Mouse (Mus musculus) forebrain, embryonic 12.5 days (tissue): ENCODE measurements around the gene Mab21l3. TPM values are rescaled to one million over a fixed set of nuclear protein-coding genes. Genes with fewer than 3 reads are reported as not detected.

Experiments
- ATAC-seq: fragments of 200-750 bp; cut with Nextera tagmentation; 2 replicates; pipeline ENCODE4 v1.8.0; 2017; ENCODE audit warnings: moderate TSS enrichment; ENCODE audit not compliant: low FRiP score
- H3K27ac ChIP-seq: fragments of 300-500 bp; sonication (generic); 2 replicates; pipeline ENCODE4 v1.5.1; 2016; ENCODE audit warnings: mild to moderate bottlenecking
- H3K27me3 ChIP-seq: fragments of 300-500 bp; sonication (generic); 2 replicates; pipeline ENCODE4 v1.6.1; 2016; ENCODE audit warnings: mild to moderate bottlenecking
- H3K36me3 ChIP-seq: fragments of 300-500 bp; sonication (generic); replicated peaks from 2 replicates; pipeline ENCODE4 v1.6.1; 2016; ENCODE audit warnings: mild to moderate bottlenecking
- H3K4me1 ChIP-seq: fragments of 300-500 bp; sonication (generic); 2 replicates; pipeline ENCODE4 v1.6.1; 2016
- H3K4me2 ChIP-seq: fragments of 300-500 bp; sonication (generic); 2 replicates; pipeline ENCODE4 v1.6.1; 2016; ENCODE audit warnings: mild to moderate bottlenecking, moderate library complexity
- H3K4me3 ChIP-seq: fragments of 300-500 bp; sonication (generic); replicated peaks from 2 replicates; pipeline ENCODE4 v1.5.1; 2016; ENCODE audit warnings: mild to moderate bottlenecking
- H3K9ac ChIP-seq: fragments of 300-500 bp; sonication (generic); 2 replicates; pipeline ENCODE4 v1.6.1; 2016; ENCODE audit warnings: mild to moderate bottlenecking
- H3K9me3 ChIP-seq: fragments of 300-500 bp; sonication (generic); 2 replicates; pipeline ENCODE4 v1.6.1; 2016
- WGBS: fragments of 180-500 bp; shearing (Covaris S2); methylation state at CpG from one replicate; pipeline ENCODE4 v1.1.7; 2016; 5-methylcytosine and 5-hydroxymethylcytosine counted together
- polyA plus RNA-seq: library from polyadenylated mRNA; unstranded; fragments of >200 nt; fragmentation: Nextera tagmentation; extraction: Ambion mirVana; gene quantifications from 2 replicates; pipeline ENCODE4 v1.2.1, GENCODE M21; 2016

The Mab21l3 gene
- polyA plus RNA-seq, 1 experiment from 2014 or later: 0.66 TPM

- peaks cover 2% of the 10 kb centered on the region; the same call in 1 of the 2 replicates for H3K4me1 ChIP-seq
- no peak overlapping the region for H3K27ac ChIP-seq
- no peaks in the 10 kb centered on the region for H3K27me3 ChIP-seq
- no peak overlapping the region for H3K4me3 ChIP-seq
- H3K9ac ChIP-seq: no peak overlapping the region
- no peaks in the 10 kb centered on the region for H3K36me3 ChIP-seq
- H3K9me3 ChIP-seq: no peaks in the 10 kb centered on the region
- H3K4me2 ChIP-seq: no peak overlapping the region
- WGBS: 81% methylated on average over 3 of the region's 3 CpGs
- no peak for ATAC-seq
These were observed 78.2 kb downstream of the Mab21l3 start for GRCm38 (mm10) chr3:101770540-101770939.

- no peaks in the 10 kb centered on the region for H3K9me3 ChIP-seq
- H3K4me2 ChIP-seq: no peak overlapping the region
- no peak overlapping the region for H3K9ac ChIP-seq
- H3K27ac ChIP-seq: no peak overlapping the region
- H3K36me3 ChIP-seq: no peaks in the 10 kb centered on the region
- peaks cover 2% of the 10 kb centered on the region; the same call in 1 of the 2 replicates for H3K4me1 ChIP-seq
- ATAC-seq: no peak
- H3K27me3 ChIP-seq: no peaks in the 10 kb centered on the region
- H3K4me3 ChIP-seq: no peak overlapping the region
These were observed 85.2 kb downstream of the Mab21l3 start for GRCm38 (mm10) chr3:101763566-101763965.

Other genes with a start within 250 kb of the Mab21l3 start
- gene Atp1a1, start 244.3 kb downstream of the Mab21l3 start, polyA plus RNA-seq: 45.0 and 51.5 TPM in 2 replicates
- gene Slc22a15, start 75.5 kb upstream of the Mab21l3 start, polyA plus RNA-seq: 6.3 and 6.4 TPM in 2 replicates
- gene Nhlh2, start 161.1 kb upstream of the Mab21l3 start, polyA plus RNA-seq: 56.4 and 59.5 TPM in 2 replicates
- gene Casq2, start 237.5 kb upstream of the Mab21l3 start, polyA plus RNA-seq: 0.08 and 0.41 TPM in 2 replicates